Mouse (Mus musculus): ENCODE data around the gene Pfkfb4. TPM values are rescaled to one million over a fixed set of nuclear protein-coding genes. Genes with fewer than 3 reads are reported as not detected.

Gene Pfkfb4
- 15.1 and 21.7 TPM in 2 replicates for polyA plus RNA-seq (2015; fragmentation: Nextera tagmentation; extraction: Ambion mirVana)

GRCm38 (mm10) chr9:108991428-108992084, at the start of gene Pfkfb4:
Gene Pfkfb4 (plus strand): TSS chr9:108991778.
- 1% methylated on average over 31 of the region's 31 CpGs for WGBS
- ATAC-seq, result peak; percentile 95
- H3K4me1 ChIP-seq (ENCODE audit: control insufficient read depth, insufficient read depth, low read length), result peaks cover 54% of the 10 kb centered on the region
- H3K27ac ChIP-seq (ENCODE audit: low read length), result peak within 1 kb of the TSS; percentile 96
- H3K4me3 ChIP-seq (ENCODE audit: low read length), result peak within 1 kb of the TSS; percentile 72
- H3K9me3 ChIP-seq (ENCODE audit: control insufficient read depth, low read length), result no peaks in the 10 kb centered on the region
- H3K36me3 ChIP-seq (ENCODE audit: control insufficient read depth, insufficient read depth, low read length), result no peaks in the 10 kb centered on the region
- H3K4me2 ChIP-seq (ENCODE audit: low read depth, low read length), result peak within 1 kb of the TSS; percentile 94
- H3K27me3 ChIP-seq (replicated peaks; ENCODE audit: control insufficient read depth, insufficient read depth, low read length), result no peaks in the 10 kb centered on the region
- H3K9ac ChIP-seq (ENCODE audit: low read depth, low read length), result peak within 1 kb of the TSS; percentile 77

DNA sequence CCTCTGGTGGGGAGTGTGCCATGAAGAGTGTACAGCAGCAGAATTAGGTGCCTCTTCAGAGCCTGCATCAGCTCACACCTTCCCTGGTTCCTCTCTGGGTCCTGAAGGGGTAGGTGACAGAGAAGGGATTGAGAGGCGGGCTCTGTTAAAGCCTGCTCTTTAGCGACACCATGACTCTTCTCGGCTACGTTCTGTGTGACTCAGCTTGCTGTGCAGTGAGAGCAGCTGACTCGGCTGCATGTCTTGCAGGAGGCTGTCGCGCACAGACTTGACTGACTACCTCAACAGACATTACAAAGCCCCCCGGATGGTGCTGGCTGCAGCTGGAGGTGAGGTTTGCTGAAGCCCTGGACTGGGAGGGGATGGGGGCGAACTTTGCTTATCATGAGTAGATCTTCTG, 46.5 kb upstream of the Pfkfb4 start:
- no peak for ATAC-seq
- Histone ChIP-seq H3K9me3 (ENCODE audit: control insufficient read depth, low read length) (no peaks in the 10 kb centered on the region), H3K4me2 (ENCODE audit: low read depth, low read length) (no peak overlapping the region), H3K36me3 (ENCODE audit: control insufficient read depth, insufficient read depth, low read length) (peaks cover 36% of the 10 kb centered on the region), H3K4me1 (ENCODE audit: control insufficient read depth, insufficient read depth, low read length) (0 out of 2 replicates have a peak, but pooled peaks cover 3% of the 10 kb centered on the region), H3K27me3 (replicated peaks; ENCODE audit: control insufficient read depth, insufficient read depth, low read length) (no peaks in the 10 kb centered on the region), H3K27ac (ENCODE audit: low read length) (no peak overlapping the region), H3K4me3 (ENCODE audit: low read length) (no peak overlapping the region), H3K9ac (ENCODE audit: low read depth, low read length) (no peak overlapping the region)
- WGBS, result 76% methylated on average over 9 of the region's 9 CpGs

DNA sequence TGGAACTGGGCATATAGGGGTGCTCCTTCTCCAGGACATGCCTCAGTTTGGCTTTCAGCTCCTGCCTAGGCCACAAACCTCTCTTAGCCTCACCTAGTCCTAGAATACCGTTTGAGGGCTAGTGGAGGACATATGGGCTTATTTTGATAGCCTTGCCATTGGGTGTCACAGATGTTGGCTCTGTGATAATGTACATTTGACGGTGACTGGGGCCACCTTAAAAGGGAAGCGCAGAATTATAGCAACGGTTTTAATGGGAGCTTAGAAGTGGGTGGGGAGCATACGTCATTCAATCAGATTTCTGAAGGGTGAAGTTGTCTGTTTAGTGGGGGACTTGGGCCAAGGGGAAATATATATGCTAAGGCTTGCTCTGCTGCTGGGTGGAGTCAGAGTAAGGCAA, 46.0 kb upstream of the Pfkfb4 start:
- Histone ChIP-seq H3K36me3 (ENCODE audit: control insufficient read depth, insufficient read depth, low read length) (peaks cover 37% of the 10 kb centered on the region), H3K4me1 (ENCODE audit: control insufficient read depth, insufficient read depth, low read length) (0 out of 2 replicates have a peak, but pooled peaks cover 3% of the 10 kb centered on the region), H3K27me3 (replicated peaks; ENCODE audit: control insufficient read depth, insufficient read depth, low read length) (no peaks in the 10 kb centered on the region), H3K4me3 (ENCODE audit: low read length) (no peak overlapping the region), H3K9ac (ENCODE audit: low read depth, low read length) (no peak overlapping the region), H3K4me2 (ENCODE audit: low read depth, low read length) (no peak overlapping the region), H3K9me3 (ENCODE audit: control insufficient read depth, low read length) (no peaks in the 10 kb centered on the region), H3K27ac (ENCODE audit: low read length) (no peak overlapping the region)
- 88% methylated on average over 5 of the region's 5 CpGs for WGBS
- no peak for ATAC-seq

DNA sequence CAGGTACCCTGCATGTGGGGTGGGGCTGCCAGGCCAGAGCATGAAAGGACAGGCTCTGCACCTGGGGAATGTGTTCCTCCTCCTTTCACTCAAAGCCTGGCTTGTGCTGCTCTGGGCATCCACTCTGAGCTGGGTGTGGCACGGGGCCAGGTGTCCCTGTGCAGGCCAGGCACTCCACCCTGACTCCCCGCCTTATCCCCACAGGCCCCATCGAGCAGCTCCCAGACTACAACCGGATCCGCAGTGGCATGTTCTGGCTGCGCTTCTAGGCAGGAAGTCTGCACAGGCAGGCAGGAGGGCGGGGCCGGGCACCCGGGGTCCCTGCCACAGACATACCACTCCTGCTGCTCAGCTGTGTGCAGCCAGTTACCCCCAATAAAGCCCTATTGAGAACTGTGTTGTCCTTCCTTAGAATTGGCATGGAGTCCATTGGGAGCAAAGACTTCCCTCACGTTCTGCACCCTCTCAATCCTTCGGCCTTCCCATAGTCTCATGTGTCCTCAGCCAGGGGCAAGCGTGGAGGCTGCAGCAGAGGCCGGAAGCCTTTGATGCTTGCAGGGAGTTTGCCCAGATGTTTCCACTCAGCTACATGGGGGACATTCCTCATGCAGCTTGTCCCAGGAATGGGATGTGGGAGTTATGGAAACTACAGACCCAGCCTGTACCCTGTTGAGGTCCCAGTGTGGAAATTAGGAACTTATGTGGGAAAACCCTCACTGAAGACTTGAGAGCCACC, 42.2 kb upstream of the Pfkfb4 start:
- WGBS, result 67% methylated on average over 13 of the region's 13 CpGs
- H3K27ac ChIP-seq (ENCODE audit: low read length), result no peak overlapping the region
- H3K27me3 ChIP-seq (replicated peaks; ENCODE audit: control insufficient read depth, insufficient read depth, low read length), result peaks cover 15% of the 10 kb centered on the region
- 0 out of 2 replicates have a peak, but pooled peaks cover 3% of the 10 kb centered on the region for H3K4me1 ChIP-seq (ENCODE audit: control insufficient read depth, insufficient read depth, low read length)
- no peaks in the 10 kb centered on the region for H3K9me3 ChIP-seq (ENCODE audit: control insufficient read depth, low read length)
- peak; percentile 70 for ATAC-seq
- H3K36me3 ChIP-seq (ENCODE audit: control insufficient read depth, insufficient read depth, low read length), result peaks cover 28% of the 10 kb centered on the region
- no peak overlapping the region for H3K4me2 ChIP-seq (ENCODE audit: low read depth, low read length)
- no peak overlapping the region for H3K9ac ChIP-seq (ENCODE audit: low read depth, low read length)
- H3K4me3 ChIP-seq (ENCODE audit: low read length), result no peak overlapping the region

DNA sequence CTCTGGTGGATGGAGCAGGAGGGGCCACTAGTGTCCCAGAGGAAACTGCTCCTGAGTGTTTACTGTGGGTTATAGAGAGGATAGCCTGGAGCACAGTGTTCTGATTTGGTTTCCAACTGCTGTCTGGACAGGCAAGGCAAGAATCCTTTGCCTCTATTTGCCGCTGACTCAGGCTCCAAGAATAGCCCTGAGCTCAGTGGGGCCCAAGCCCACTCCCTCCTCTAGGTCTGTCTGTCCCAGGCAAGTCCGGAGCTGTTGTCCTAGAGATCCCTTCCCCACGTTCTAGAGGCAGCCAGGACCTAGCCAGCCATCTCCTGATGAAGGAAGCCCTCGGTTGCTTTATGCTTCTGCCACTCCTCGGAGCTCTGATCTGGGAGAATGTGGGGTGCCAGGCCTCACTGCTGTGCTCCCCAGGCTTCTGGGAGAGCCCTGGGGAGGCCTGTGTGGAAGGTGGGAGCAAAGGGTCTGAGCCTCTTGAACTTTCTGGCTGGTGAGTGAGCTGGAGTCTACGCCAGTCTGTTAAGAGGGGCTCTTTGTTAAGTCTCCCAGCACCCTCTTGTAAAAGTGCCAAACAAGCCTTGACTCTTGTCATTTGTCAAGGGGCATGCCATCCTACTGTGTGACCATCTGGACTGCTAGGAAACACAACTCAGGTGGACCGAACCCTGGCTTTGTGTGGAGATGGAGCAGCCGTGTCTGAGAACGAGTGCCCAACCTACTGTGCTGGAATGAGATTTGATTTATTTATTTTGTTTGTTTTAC, 41.4 kb upstream of the Pfkfb4 start:
- H3K4me1 ChIP-seq (ENCODE audit: control insufficient read depth, insufficient read depth, low read length), result 0 out of 2 replicates have a peak, but pooled peaks cover 3% of the 10 kb centered on the region
- no peaks in the 10 kb centered on the region for H3K9me3 ChIP-seq (ENCODE audit: control insufficient read depth, low read length)
- ATAC-seq, result no peak
- WGBS, result 86% methylated on average over 9 of the region's 9 CpGs
- no peak overlapping the region for H3K27ac ChIP-seq (ENCODE audit: low read length)
- peaks cover 28% of the 10 kb centered on the region for H3K36me3 ChIP-seq (ENCODE audit: control insufficient read depth, insufficient read depth, low read length)
- no peak overlapping the region for H3K4me2 ChIP-seq (ENCODE audit: low read depth, low read length)
- no peak overlapping the region for H3K4me3 ChIP-seq (ENCODE audit: low read length)
- no peak overlapping the region for H3K9ac ChIP-seq (ENCODE audit: low read depth, low read length)
- H3K27me3 ChIP-seq (replicated peaks; ENCODE audit: control insufficient read depth, insufficient read depth, low read length), result peaks cover 15% of the 10 kb centered on the region

DNA sequence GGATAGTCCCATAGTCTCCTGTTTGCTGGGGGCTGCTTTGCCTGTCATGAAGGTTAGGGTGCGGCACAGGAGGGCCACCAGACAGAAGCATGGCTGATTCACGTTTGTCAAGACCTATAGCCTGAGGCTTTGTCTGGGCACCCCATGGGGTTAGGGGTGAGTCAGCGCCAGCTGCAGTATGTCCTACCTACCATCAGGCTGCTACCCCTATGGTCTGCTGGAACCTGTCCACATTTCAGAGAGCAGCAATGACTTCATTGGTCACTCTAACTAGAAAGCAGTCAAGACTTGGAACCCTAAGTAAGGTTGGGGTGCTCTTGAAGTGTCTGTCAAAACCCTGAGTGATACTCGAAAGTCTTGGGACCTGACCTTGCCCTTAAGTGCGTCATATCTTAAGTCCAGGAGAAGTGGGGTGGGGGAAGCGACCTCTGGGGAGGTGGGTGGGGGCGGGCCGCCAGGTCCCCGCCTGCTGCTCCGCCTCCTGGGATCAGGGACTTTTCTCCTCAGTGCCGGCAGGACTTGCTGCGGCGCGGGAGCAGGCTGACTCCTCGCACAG, 38.4 kb upstream of the Pfkfb4 start, which contains the start of gene Col7a1:
Gene Col7a1 (plus strand): TSS at position 506 of the 556 bp plus-strand sequence.
- peak within 1 kb of the TSS; percentile 32; the same call in 1 of the 2 replicates for H3K9ac ChIP-seq (ENCODE audit: low read depth, low read length)
- 10% methylated on average over 15 of the region's 15 CpGs for WGBS

GRCm38 (mm10) chr9:108955241-108955640, 36.3 kb upstream of the Pfkfb4 start:
- no peak overlapping the region for H3K27ac ChIP-seq (ENCODE audit: low read length)
- peaks cover 15% of the 10 kb centered on the region for H3K27me3 ChIP-seq (replicated peaks; ENCODE audit: control insufficient read depth, insufficient read depth, low read length)
- ATAC-seq, result no peak
- H3K4me1 ChIP-seq (ENCODE audit: control insufficient read depth, insufficient read depth, low read length), result no peaks in the 10 kb centered on the region
- H3K4me3 ChIP-seq (ENCODE audit: low read length), result no peak overlapping the region
- H3K36me3 ChIP-seq (ENCODE audit: control insufficient read depth, insufficient read depth, low read length), result 0 out of 2 replicates have a peak, but pooled peaks cover under 1% of the 10 kb centered on the region
- H3K4me2 ChIP-seq (ENCODE audit: low read depth, low read length), result no peak overlapping the region
- WGBS, result 85% methylated on average over 11 of the region's 11 CpGs
- no peak overlapping the region for H3K9ac ChIP-seq (ENCODE audit: low read depth, low read length)
- no peaks in the 10 kb centered on the region for H3K9me3 ChIP-seq (ENCODE audit: control insufficient read depth, low read length)

More for the DNA sequence above, 38.4 kb upstream of the Pfkfb4 start, which contains the start of gene Col7a1:
- H3K4me1 ChIP-seq (ENCODE audit: control insufficient read depth, insufficient read depth, low read length), result 0 out of 2 replicates have a peak, but pooled peaks cover 3% of the 10 kb centered on the region
- no peak within 1 kb of the TSS for H3K27ac ChIP-seq (ENCODE audit: low read length)
- no peak for ATAC-seq
- H3K4me3 ChIP-seq (ENCODE audit: low read length), result peak within 1 kb of the TSS; percentile 25
- peaks cover 16% of the 10 kb centered on the region for H3K36me3 ChIP-seq (ENCODE audit: control insufficient read depth, insufficient read depth, low read length)
- no peaks in the 10 kb centered on the region for H3K9me3 ChIP-seq (ENCODE audit: control insufficient read depth, low read length)
- H3K4me2 ChIP-seq (ENCODE audit: low read depth, low read length), result peak within 1 kb of the TSS; percentile 43; the same call in 1 of the 2 replicates
- peaks cover 15% of the 10 kb centered on the region for H3K27me3 ChIP-seq (replicated peaks; ENCODE audit: control insufficient read depth, insufficient read depth, low read length)

- Histone ChIP-seq H3K4me2 (ENCODE audit: low read depth, low read length) (no peak overlapping the region), H3K9ac (ENCODE audit: low read depth, low read length) (no peak overlapping the region), H3K4me1 (ENCODE audit: control insufficient read depth, insufficient read depth, low read length) (no peaks in the 10 kb centered on the region), H3K27me3 (replicated peaks; ENCODE audit: control insufficient read depth, insufficient read depth, low read length) (peaks cover 15% of the 10 kb centered on the region), H3K36me3 (ENCODE audit: control insufficient read depth, insufficient read depth, low read length) (no peaks in the 10 kb centered on the region), H3K27ac (ENCODE audit: low read length) (no peak overlapping the region), H3K4me3 (ENCODE audit: low read length) (no peak overlapping the region), H3K9me3 (ENCODE audit: control insufficient read depth, low read length) (no peaks in the 10 kb centered on the region)
- WGBS, result 86% methylated on average over 11 of the region's 11 CpGs
- no peak for ATAC-seq
Observed at GRCm38 (mm10) chr9:108955846-108956245, 35.7 kb upstream of the Pfkfb4 start.
